Mouse (Mus musculus) myocyte (in vitro differentiated cells): ENCODE measurements at regions not wholly inside any gene's neighbourhood (a gene's known extent, or its start where the extent isn't known, plus 50 kb on each side); places are given as distances from the start of the nearest gene placed in this dataset.

Source experiments
- H3K27me3 ChIP-seq: one replicate; pipeline ENCODE4 v1.6.1; 2011; ENCODE audit not compliant: control insufficient read depth, insufficient read depth, insufficient read length
- H3K36me3 ChIP-seq: one replicate; pipeline ENCODE4 v1.6.1; 2011; ENCODE audit not compliant: control insufficient read depth, insufficient read depth
- H3K4me2 ChIP-seq: one replicate; pipeline ENCODE4 v1.6.1; 2011; ENCODE audit warnings: low read depth, control low read depth
- H3K4me3 ChIP-seq: one replicate; pipeline ENCODE4 v1.5.1; 2011; ENCODE audit warnings: mild to moderate bottlenecking, control low read depth, moderate library complexity
- H3K79me2 ChIP-seq: one replicate; pipeline ENCODE4 v1.6.1; 2011; ENCODE audit not compliant: control insufficient read depth, insufficient read depth
- H3ac ChIP-seq: one replicate; pipeline ENCODE4 v1.6.1; 2011; ENCODE audit not compliant: control insufficient read depth, insufficient read length
- CEBPB ChIP-seq: IDR thresholded peaks from 2 replicates; pipeline ENCODE4 v1.6.1; 2011; ENCODE audit warnings: mild to moderate bottlenecking, moderate library complexity; ENCODE audit not compliant: poor library complexity, insufficient read depth, severe bottlenecking
- E2F4 ChIP-seq: IDR thresholded peaks from one replicate; pipeline ENCODE4 v1.6.1; 2011; ENCODE audit warnings: mild to moderate bottlenecking, control low read depth, moderate library complexity; ENCODE audit not compliant: insufficient read depth
- MAX ChIP-seq: IDR thresholded peaks from one replicate; pipeline ENCODE4 v1.6.1; 2011; ENCODE audit warnings: low read depth, mild to moderate bottlenecking, control low read depth
- MYOD1 ChIP-seq, 3 experiments: IDR thresholded peaks; one replicate each; pipeline ENCODE4 v1.6.1; 2011; ENCODE audit warnings: control low read depth in 2 of 3, low read depth in 2 of 3, mild to moderate bottlenecking in 2 of 3, moderate library complexity in 1 of 3; ENCODE audit not compliant: insufficient read length in 2 of 3, control insufficient read depth in 1 of 3
- MYOG ChIP-seq, 3 experiments: IDR thresholded peaks; one replicate each; pipeline ENCODE4 v1.6.1; 2011; ENCODE audit warnings: control low read depth in 2 of 3, low read depth in 2 of 3, mild to moderate bottlenecking in 2 of 3; ENCODE audit not compliant: insufficient read length in 2 of 3, control insufficient read depth in 1 of 3, insufficient read depth in 1 of 3
- POLR2A ChIP-seq: IDR thresholded peaks from one replicate; pipeline ENCODE4 v1.6.1; 2011; ENCODE audit warnings: low read depth, mild to moderate bottlenecking, control low read depth, moderate library complexity; ENCODE audit not compliant: insufficient read length
- POLR2AphosphoS2 ChIP-seq: IDR thresholded peaks from one replicate; pipeline ENCODE4 v1.6.1; 2011; ENCODE audit warnings: low read depth, control low read depth; ENCODE audit not compliant: insufficient read length
- REST ChIP-seq: IDR thresholded peaks from one replicate; pipeline ENCODE4 v1.6.1; 2011; ENCODE audit warnings: mild to moderate bottlenecking, control low read depth, moderate library complexity; ENCODE audit not compliant: insufficient read depth, insufficient read length
- SRF ChIP-seq: IDR thresholded peaks from one replicate; pipeline ENCODE4 v1.6.1; 2011; ENCODE audit warnings: low read depth; ENCODE audit not compliant: control insufficient read depth, insufficient read length
- TCF12 ChIP-seq: IDR thresholded peaks from one replicate; pipeline ENCODE4 v1.6.1; 2011; ENCODE audit warnings: mild to moderate bottlenecking, control low read depth; ENCODE audit not compliant: poor library complexity, insufficient read depth, severe bottlenecking
- TCF3 ChIP-seq: IDR thresholded peaks from one replicate; pipeline ENCODE4 v1.6.1; 2011; ENCODE audit warnings: low read depth, control low read depth; ENCODE audit not compliant: insufficient read length
- USF1 ChIP-seq: IDR thresholded peaks from one replicate; pipeline ENCODE4 v1.6.1; 2011; ENCODE audit warnings: low read depth, mild to moderate bottlenecking, control low read depth, moderate library complexity

- H3K36me3 ChIP-seq, result no peaks in the 10 kb centered on the region
- H3K79me2 ChIP-seq, result no peaks in the 10 kb centered on the region
- no peak overlapping the region for H3K4me3 ChIP-seq
- no peaks in the 10 kb centered on the region for H3K27me3 ChIP-seq
- no peak overlapping the region for H3K4me2 ChIP-seq
- no peak overlapping the region for H3ac ChIP-seq
- no peak for TF ChIP-seq MYOG (IDR thresholded peaks at IDR 0.05; ENCODE audit: control insufficient read depth in 1 of 3, insufficient read depth in 1 of 3, insufficient read length in 2 of 3, low read depth in 2 of 3)
- no peak for TF ChIP-seq REST
- no peak for TF ChIP-seq SRF
- no peak for TF ChIP-seq USF1
- no peak for TF ChIP-seq POLR2AphosphoS2
- no peak for TF ChIP-seq MYOD1 (IDR thresholded peaks at IDR 0.05; ENCODE audit: control insufficient read depth in 1 of 3, insufficient read length in 2 of 3, low read depth in 2 of 3)
- TF ChIP-seq E2F4, result no peak
These were observed 243.8 kb downstream of the Stim2 start for GRCm38 (mm10) chr5:54242126-54242525.

GRCm38 (mm10) chr5:54252038-54252437, 253.7 kb downstream of the Stim2 start:
- no peaks in the 10 kb centered on the region for H3K27me3 ChIP-seq
- no peak overlapping the region for H3ac ChIP-seq
- no peaks in the 10 kb centered on the region for H3K36me3 ChIP-seq
- TF ChIP-seq SRF (no peak), MAX (no peak), CEBPB (no peak), POLR2A (no peak), E2F4 (no peak), MYOG (IDR thresholded peaks at IDR 0.05; ENCODE audit: control insufficient read depth in 1 of 3, insufficient read depth in 1 of 3, insufficient read length in 2 of 3, low read depth in 2 of 3) (no peak), POLR2AphosphoS2 (no peak), TCF3 (no peak)
- no peak overlapping the region for H3K4me3 ChIP-seq
- no peaks in the 10 kb centered on the region for H3K79me2 ChIP-seq
- H3K4me2 ChIP-seq, result no peak overlapping the region

GRCm38 (mm10) chr5:54254005-54254404, 255.7 kb downstream of the Stim2 start:
- Histone ChIP-seq H3K36me3 (no peaks in the 10 kb centered on the region), H3K4me2 (no peak overlapping the region), H3ac (no peak overlapping the region), H3K4me3 (no peak overlapping the region), H3K79me2 (no peaks in the 10 kb centered on the region), H3K27me3 (no peaks in the 10 kb centered on the region)
- TF ChIP-seq MAX, result no peak
- no peak for TF ChIP-seq CEBPB

GRCm38 (mm10) chr5:54258087-54258733, 259.9 kb downstream of the Stim2 start:
- Histone ChIP-seq H3K79me2 (no peaks in the 10 kb centered on the region), H3K4me2 (no peak overlapping the region), H3K36me3 (no peaks in the 10 kb centered on the region), H3K4me3 (no peak overlapping the region), H3ac (no peak overlapping the region), H3K27me3 (no peaks in the 10 kb centered on the region)
- TF ChIP-seq TCF3, result no peak
- no peak for TF ChIP-seq CEBPB
- no peak for TF ChIP-seq USF1
- TF ChIP-seq TCF12, result no peak
- TF ChIP-seq REST, result no peak

GRCm38 (mm10) chr5:54264867-54265434, 266.7 kb downstream of the Stim2 start:
- Histone ChIP-seq H3K79me2 (no peaks in the 10 kb centered on the region), H3K36me3 (no peaks in the 10 kb centered on the region), H3K27me3 (no peaks in the 10 kb centered on the region), H3ac (no peak overlapping the region), H3K4me2 (no peak overlapping the region), H3K4me3 (no peak overlapping the region)
- no peak for TF ChIP-seq CEBPB
- TF ChIP-seq MYOG (IDR thresholded peaks at IDR 0.05; ENCODE audit: control insufficient read depth in 1 of 3, insufficient read depth in 1 of 3, insufficient read length in 2 of 3, low read depth in 2 of 3), result no peak
- no peak for TF ChIP-seq POLR2AphosphoS2
- no peak for TF ChIP-seq TCF12
- no peak for TF ChIP-seq REST
- no peak for TF ChIP-seq E2F4
- TF ChIP-seq MYOD1 (IDR thresholded peaks at IDR 0.05; ENCODE audit: control insufficient read depth in 1 of 3, insufficient read length in 2 of 3, low read depth in 2 of 3), result no peak
- no peak for TF ChIP-seq USF1
- TF ChIP-seq POLR2A, result no peak
- no peak for TF ChIP-seq TCF3
- no peak for TF ChIP-seq MAX
- TF ChIP-seq SRF, result no peak
